Mouse (Mus musculus) urinary bladder, adult 2 months (tissue): ENCODE data around the gene Rbmxl1. TPM values are rescaled to one million over a fixed set of nuclear protein-coding genes. Genes with fewer than 3 reads are reported as not detected.

Source experiments
- DNase-seq: peaks from one replicate; pipeline ENCODE4 v3.0.0; 2022; ENCODE audit warnings: low spot score
- polyA plus RNA-seq: library from polyadenylated mRNA; depleted of rRNA; stranded (reverse); fragments of >200 nt; gene quantifications from 2 replicates; pipeline ENCODE4 v1.2.3, GENCODE M21; 2012; rRNA removed

Gene Rbmxl1
- polyA plus RNA-seq, 1 experiment: 58.4 TPM

DNA sequence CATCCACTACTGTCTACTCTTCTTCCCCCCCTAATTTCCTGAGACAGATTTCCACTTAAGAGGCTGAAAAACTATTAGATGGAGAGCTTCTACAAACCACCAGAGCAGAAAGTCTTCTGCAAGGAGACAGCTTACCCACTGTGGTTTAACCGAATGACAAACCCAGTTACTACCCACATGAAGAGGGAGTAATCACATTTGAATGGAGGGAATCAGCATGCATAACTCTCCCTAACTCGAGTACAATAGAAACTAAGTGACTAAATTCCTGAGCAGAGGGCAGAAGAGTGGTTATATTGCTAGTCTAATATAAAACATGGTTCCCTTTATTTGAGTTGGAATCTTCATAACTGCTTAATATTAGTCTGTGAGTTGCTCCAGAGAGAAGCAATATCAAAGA is 15.7 kb downstream of the Rbmxl1 start:
- no peak for DNase-seq

DNA sequence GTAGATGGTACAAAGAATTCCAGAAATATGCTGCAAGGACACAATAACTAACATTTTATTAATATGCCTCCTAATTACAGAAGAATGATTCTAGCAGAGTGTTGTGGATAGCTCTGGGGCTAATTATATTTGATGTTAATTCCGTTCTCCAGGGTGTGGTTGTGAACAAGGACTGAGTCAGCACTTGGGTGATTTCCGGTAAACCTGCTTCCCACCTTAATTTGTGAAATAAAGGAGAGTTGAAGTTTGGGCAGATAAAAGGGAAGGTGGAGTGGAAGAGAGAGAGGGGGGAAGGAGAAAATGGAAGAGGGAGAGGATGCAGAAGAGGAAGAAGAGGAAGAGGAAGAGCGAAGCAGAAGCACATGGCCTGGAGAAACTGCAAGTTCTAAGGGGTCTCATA is 19.0 kb downstream of the Rbmxl1 start:
- no peak for DNase-seq

DNA sequence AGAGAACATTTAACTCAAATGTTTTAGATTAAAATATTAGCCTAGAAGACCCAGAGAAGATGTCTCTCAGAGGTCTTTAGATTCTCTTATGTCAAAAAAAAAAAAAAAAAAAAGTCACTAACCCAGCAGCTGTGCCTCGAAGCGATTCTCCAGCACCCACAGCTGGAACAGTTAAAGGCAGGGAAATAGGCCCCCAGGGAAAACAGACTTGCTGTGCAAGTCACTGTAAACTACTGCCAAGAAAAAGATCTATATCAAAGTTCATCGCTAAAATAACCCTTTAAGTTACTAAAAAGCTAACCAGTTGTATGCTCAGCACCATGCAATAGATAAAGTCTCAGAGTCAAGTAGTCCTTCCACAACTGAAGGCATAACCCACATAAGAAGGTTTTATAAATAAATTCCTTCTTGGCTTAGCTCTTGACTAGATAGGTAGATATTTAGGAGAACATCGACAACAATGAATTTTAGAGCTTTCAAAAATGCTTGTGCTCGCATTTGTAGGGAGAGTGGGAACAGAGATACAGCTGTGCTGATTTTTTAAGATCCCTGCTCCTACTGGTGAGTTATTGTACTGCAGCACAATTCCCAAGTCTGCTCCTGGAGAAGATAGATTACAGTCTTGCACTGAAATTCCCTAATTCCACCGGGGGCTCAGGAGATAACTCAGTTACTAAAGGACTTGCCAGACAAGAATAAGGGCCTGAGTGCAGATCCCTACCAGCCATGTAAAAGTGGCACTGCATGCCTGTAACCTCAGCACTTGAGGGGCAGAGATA is 31.5 kb downstream of the Rbmxl1 start:
- DNase-seq: no peak

DNA sequence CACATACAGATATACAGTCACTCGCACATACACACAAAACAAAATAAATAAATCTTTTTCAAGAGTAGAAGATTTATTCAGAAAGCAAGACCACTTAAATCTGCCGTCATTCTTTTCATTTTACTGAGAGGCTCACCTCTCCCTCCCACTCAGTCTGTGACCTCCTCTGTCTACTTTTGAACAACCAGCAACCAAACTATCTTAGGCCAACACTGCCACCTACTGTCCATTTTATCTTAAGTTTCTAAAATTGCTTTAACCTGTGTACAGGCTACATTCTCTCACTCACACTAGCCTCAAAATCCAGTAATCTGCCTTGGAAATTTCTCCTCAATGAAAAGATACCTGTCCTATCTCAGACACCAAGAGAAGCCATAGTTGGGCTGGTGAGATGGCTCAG is 40.8 kb downstream of the Rbmxl1 start:
- DNase-seq: no peak

- DNase-seq: no peak
Observed at GRCm38 (mm10) chr8:78463941-78464340, 44.8 kb downstream of the Rbmxl1 start.

GRCm38 (mm10) chr8:78456441-78456840 is 52.3 kb downstream of the Rbmxl1 start:
- no peak for DNase-seq

Other genes with a start within 250 kb of the Rbmxl1 start
- not detected in 2 replicates for gene Pou4f2, start 72.3 kb downstream of the Rbmxl1 start, polyA plus RNA-seq
- gene Slc10a7, start 448 bp upstream of the Rbmxl1 start, polyA plus RNA-seq: 10.5 and 11.5 TPM in 2 replicates